Mouse (Mus musculus) cerebellum, postnatal 36 days (tissue): ENCODE data around the gene Heatr5a.

Source experiments
- DNase-seq, 2 experiments: peaks; one replicate each; pipeline ENCODE4 v3.0.0; 2021 to 2022; ENCODE audit warnings: mixed read lengths in 2 of 2

The Heatr5a gene

DNA sequence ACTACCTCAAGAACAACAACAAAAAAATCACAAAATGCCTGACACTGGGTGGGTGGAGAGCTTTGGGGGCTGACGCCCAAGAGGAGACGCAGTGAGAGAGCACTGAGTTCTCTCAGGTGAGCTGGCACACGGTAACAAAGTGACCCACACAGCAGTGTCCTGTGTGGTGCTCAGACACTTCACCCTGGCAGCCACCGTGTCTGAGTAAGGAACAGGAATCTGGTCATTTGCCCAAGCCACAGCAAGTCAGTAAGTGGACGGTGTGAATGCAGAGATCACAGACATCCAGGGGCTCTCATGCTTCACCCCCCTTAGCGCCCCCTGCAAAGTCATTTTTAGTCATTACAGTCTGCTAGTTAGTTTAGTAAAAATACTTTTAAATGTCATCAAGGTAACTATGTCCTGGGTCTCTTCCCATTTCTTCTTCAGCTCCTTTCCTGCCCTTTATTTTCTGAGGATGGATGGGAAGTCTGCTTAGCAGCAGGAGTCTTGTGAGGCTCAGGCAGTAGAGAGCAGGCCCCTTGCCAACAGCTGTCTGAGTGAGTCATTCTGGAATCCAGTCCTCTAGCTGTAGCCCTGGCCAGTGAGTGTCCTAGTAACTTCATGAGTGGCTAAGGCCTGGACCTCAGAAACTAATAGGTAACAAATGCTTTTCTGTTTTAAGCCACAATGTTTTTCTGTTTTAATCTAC, 88.4 kb downstream of the Heatr5a start:
- peak; percentile 35 to 40 for DNase-seq

DNA sequence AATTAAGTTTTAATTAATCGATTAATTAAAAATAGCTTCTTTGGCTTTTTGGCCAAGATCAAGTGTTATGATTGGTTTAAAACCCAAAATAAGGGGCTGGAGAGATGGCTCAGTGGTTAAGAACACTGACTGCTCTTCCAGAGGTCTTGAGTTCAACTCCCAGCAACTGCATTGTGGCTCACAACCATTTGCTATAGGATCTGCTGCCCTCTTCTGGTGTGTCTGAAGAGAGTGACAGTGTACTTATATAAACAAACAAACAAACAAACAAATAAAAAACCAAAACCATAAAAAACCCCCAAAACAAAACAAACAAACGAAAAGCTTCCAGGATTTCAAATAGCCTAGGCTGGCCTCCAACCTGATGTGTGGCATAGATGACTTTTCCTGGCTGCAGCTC, 89.3 kb downstream of the Heatr5a start:
- no peak for DNase-seq

GRCm38 (mm10) chr12:51871446-51872144, 99.5 kb downstream of the Heatr5a start:
- DNase-seq = no peak

DNA sequence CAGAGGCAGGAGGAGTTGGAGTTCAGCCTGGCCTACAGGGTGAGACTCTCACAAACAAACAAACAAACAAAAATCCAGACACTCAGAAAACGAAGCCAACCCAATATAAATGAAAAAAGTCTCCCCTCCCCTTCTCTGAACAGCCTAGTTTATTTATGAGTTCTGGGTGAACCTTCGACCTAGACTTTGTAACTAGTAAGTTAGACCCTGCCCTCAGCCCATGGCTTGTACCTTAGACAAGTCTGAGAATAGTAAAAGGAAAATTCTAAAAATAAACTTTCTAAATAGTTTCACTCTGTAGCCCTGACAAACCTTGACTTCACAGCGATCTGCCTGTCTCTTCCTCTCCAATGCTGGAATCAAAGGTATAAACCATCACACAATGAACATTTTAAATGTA, 101.6 kb downstream of the Heatr5a start:
- no peak for DNase-seq

- DNase-seq = no peak
Measured at GRCm38 (mm10) chr12:51867076-51867475, 104.0 kb downstream of the Heatr5a start.

DNA sequence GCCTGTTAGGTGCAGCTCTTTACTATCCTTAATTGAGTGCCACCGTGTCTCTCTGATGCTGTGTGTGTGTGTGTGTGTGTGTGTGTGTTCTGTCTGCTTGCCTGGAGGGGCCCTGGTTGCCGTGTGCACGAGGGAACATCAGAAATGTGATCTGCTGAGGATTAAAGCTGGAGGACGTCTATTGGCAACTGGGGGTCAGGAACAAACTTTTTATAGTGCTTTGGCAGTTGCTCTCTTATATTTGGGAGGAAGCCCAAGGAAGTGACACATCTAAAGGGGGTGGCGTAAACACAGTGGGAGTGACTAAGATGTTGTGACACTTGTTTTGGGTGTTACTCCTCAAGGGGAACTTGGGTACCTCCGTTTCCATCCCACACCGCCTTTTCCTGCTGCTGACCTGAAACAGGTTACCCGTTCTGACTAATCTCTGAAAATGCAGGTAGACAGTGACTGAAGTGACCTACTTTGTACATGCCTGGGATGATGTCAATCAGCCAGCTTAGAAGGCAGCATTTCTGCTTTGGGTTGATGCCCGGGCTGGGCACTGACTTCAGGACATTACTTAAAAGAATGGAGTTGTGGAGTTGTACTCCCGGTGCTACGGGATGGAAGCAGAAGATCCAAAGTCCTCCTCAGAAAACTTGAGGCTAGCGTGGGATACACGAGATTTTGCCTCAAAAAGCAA, 104.8 kb downstream of the Heatr5a start:
- peak in 1 of 2 experiments; percentile 10 for DNase-seq

- DNase-seq = no peak
Measured at GRCm38 (mm10) chr12:51865790-51866179, 105.3 kb downstream of the Heatr5a start.

DNA sequence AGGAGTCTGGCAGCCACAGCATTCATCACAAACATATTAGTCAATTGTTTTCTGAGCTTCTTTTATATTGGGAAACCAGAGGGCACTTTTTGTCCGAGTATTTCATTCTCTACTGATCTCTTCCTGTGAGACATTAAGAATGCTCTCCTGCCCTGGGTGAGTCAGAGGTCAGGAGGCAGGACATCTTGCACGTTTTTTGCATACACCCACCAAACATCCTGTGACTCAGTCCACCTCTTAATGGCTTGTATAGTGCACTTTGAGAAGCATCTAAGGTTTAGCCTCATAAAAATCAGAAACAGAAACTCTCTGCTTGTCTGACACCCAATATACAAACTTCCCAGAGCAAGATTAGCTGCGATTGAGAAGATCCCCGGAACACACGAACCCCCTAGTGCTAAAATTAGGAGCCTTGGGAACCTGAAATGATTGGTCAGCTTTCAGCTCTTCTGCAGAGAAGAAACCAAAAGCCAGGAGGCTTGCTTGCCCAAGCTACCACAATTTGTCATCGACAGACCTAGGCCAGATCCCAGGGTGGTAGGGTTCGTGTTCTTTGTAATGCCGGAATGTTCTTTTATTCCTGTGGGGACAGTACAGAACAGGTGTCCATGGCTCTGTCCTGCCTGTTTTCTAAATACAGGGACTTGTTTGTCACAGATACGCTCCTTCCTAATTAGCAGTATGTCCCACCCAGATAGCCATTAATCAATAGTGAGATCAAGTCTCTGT, 105.9 kb downstream of the Heatr5a start:
- no peak for DNase-seq

DNA sequence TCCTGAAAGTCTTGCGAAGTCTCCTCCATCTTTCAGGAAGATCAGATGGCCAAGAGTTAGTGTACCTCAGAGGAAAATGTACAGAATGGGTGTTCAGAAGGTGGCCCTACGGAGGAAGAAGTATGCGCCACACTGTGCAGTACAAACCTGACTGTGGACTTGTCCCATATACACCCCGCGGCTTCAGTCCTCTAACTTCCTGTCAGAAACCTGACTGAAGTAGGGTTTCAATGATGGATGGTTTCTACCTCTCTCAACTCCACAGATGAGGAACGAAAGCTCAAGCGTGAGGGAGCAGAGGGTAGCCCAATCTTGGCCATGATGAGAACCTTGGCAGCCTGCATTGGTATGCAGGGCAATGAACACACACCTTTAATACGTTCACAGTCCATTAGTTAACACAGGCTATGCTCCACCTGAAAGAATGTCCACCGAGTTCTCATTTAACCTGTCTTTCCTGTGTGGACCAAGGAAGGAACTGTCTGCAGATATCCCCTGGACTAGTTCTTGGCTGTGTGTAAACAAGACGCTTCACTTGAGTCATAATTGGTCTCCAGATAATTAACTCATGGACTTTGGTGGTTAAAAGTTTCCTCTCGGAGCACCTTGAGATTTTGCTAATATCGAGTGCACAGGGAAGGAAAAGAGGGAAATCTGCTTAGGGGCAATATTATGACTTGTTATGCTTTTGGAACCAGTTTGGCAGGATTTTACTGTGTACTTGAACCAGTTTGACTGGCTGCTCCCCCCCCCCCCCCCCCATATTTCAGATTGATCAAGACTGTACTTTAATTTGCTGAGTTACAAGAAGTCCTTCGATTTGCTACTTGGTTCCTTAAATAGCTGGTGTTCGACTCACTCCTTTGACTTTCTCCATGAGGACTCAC, 107.8 kb downstream of the Heatr5a start:
- DNase-seq = no peak

DNA sequence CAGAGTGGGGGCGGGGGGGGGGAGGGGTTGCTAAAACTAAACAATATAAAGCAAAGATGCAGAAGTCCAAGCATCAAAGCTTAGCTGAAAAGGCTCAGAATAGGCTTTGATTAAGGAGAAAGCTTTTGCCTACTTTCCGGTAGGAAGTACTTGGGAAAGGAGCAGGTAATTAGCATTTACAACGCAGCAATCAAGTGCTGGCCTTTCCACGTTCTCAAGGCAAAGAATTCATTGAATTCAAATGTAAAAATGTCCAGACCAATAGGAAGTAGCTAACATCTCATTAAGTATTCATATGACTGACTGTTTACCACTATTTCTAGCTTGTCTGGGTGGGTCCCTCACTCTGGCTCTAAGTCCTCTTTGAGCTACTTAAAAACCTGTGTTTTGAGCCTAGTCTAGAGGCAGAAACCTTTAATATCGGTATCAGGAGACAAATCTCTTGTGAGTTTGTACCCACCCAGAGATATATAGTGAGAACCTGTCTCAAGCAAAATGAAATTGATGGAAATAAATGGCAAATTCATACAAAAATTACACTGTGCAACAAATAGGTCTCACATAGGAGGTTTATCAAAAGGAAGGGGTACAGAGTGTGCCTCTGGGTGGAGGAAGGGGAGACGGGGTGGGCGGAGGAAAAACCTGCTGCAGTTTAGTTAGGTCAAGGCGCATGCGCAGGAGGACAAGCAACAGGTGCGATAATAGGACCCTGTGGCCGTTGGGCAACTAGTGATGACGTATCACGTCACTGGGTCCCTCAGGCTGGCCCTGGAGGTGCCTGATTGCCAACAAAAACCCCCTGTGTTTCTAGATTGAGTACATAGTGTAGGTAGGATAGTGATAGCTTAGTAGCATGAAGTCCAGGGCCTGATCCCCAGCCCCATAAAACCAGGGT, 112.7 kb downstream of the Heatr5a start:
- no peak for DNase-seq

DNA sequence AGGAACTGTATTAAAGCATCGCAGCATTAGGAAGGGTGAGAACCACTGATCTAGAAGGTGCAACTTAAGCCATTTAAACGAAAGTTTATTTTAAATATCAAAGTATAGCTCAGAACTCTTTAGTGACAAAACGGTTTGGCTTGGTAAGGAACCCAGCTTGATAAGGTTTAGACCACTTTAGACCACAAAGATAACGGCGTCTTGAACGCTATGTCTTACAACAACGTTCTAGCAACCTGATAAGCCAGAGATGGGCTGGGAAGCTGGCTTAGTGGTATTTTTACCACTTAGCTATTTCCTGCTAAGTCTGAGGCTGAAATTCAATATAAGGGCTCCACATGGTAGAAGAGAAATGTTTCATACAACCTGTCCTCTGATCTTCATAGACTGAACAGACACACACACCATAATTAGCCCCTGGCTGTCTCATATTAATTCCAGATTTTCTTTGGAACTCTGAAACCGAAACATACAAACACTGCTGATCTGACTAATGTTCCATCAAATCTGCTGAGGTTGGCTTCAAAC, 114.3 kb downstream of the Heatr5a start:
- no peak for DNase-seq

DNA sequence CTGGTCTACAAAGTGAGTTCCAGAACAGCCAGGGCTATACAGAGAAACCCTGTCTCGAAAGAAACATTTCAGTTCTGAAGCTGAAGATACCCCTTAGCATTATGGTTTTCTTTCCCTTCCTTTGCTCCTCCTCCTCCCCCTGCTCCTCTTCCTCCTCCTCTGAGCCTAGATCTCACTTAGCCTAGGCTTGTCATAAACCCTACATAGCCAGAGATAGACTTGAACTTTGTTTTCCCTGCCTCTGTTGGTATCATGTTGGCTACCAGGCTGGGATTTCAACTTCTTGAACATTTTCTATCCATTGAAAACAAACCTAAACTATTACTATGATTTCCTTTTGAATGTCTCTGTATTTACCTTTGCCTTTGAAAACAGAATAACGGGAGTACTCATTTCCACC, 115.2 kb downstream of the Heatr5a start:
- no peak for DNase-seq

DNA sequence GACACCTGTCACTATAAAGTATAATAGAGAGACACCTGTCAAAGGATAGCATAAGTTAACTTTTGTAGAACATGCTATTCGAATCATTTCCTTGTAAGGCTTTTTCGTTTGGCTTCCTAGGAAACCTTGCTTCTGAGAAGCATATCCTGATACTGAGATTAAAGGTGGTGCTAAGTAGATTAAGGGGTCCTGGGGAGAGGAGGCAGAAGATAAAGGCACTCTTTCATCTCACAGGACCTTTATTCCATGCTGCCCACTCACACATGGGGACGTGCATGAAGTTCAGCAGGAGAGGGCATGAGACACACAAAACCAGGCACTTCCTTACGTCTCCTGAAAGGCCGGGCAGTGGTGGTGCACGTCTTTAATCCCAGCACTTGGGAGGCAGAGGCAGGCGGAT, 115.7 kb downstream of the Heatr5a start:
- no peak for DNase-seq

DNA sequence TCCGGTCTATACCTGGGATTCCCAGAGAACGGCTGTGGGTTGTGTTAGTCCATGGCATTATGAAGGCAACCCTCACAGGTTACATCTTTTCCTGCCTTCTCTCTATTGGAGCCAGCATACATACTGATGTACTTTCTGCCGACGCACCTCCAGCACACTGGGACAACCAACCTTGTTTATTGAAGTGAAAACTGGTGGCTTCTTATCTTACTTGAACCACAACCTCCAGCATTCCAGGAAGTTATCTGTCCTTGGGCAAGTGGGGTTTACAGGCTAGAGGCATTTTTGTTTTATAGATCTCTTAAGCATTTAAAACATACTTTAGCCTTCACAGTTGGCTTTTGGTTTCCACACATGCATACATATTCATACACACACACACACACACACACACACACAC, 119.5 kb downstream of the Heatr5a start:
- no peak for DNase-seq

DNA sequence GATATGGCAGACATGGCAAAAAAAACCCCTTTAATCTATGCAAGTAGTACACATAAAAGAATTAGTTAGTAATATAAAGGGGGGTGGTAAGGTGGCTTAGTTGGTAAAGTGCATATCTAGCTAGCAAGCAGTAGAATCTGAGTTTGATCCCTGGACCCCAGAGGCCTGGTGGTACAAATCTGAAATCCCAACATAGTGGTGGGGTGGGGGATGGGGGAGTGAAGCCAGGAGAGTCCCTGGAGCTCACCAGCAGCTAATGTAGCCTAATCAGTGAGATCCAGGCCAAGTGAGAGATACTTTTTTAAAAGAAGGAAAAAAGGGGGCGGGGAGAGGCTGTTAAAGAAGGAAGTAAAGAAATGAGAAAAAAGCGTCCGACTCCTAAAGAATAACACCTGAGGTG, 120.0 kb downstream of the Heatr5a start:
- DNase-seq = no peak

- no peak for DNase-seq
Measured at GRCm38 (mm10) chr12:51850339-51850738, 120.8 kb downstream of the Heatr5a start.

DNA sequence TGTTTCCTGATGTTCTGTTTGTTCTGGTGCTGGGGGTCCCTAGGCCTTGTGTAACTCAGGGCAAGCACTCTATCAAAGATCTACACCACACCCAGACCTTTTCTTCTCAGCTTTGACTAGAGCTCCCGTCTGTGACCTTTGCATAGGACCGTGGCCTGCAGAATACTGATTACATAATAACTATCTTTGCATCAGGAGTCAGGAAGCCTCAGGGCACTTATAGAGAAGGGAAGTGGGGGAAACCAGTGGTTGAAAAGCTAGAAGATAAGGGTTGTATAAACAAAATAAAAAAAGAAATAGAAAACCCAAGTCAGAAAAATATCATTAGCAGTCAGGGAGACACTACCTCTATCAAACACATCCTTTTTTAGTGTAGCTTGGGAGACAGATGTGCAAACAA, 121.2 kb downstream of the Heatr5a start:
- no peak for DNase-seq

DNA sequence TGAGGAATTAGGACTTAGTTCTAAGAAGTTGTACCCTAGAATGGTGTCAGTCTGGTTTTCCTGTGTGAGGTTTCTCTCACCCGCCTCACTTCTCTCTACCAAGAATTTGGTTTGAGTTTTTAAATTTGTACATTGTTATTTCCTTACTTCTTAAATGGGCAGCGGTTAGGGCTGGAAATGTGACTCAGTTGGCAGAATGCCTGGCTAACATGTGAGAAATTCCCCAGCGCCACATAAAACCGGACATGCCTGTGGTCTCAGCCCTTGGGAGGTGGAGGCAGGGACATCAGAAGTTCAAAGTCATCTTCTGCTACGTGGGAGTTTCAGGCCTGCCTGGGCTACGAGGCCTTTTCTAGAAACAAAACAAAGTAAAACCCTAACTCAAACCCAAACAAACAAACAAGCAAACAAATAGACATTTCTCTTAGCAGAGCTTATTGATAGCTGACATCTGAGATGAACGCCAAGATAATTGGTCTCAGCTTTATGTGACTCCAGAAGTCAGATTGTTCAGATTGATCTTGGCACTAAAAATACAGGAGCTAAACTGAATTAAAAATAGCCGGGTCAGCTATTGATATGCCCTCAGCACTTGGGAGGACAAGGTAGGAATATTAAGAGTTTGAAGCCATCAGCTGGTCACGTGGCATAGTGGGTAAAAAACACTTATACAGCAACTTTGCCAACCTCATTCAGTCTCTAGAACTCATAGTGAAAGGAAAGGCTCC, 123.0 kb downstream of the Heatr5a start:
- DNase-seq = no peak

GRCm38 (mm10) chr12:51845261-51845660, 125.9 kb downstream of the Heatr5a start:
- no peak for DNase-seq

GRCm38 (mm10) chr12:51844771-51845256, 126.3 kb downstream of the Heatr5a start:
- peak; percentile 94 to 99 for DNase-seq
